Mouse (Mus musculus): Measurements from ENCODE around the gene RPS10-NUDT3. TPM values are rescaled to one million over a fixed set of nuclear protein-coding genes. Genes with fewer than 3 reads are reported as not detected.

RPS10-NUDT3 gene
- polyA plus RNA-seq, 1 experiment from 2014 or later: not detected

DNA sequence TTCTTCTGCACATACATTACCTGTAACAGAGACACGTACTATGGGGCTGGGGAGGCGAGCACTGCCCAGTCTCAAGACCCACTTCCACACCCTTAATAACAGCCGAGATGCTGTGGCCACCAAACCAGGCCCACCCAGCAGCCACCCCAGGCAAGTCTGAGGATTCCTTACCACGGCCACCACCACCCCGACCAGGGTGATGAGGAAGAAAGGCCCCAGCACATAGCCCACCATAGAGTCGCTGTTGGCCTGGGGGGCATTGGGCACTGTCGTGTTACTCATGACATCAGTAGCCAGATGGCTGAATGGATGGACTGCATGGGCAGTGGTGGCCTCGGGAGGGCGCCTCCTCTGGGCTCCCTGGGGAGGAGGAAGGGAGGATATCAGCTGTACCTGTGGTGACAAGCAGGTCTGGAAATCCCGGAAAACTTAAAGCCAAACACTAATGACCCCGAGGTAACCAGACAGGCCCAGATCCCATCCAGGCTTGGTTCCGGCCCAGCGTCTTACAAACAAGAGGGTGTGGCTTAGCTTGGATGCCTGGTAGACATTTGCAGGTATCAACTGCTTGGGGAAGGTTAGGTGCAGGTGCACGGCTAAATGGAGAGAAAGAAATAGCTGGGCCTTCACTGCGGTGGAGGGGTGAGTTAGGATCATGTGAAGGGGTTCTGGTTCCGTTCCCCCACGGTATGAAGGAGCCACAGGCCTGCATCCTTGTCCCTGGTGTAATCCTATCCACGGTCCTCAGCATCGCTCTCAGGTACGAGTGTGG lies 70.4 kb downstream of the RPS10-NUDT3 start:
- peaks cover 18% of the 10 kb centered on the region for H3K36me3 ChIP-seq (ENCODE audit: poor library complexity, severe bottlenecking)
- H3K4me2 ChIP-seq: peak overlapping the region; percentile 88
- peak overlapping the region; percentile 78 for H3K9ac ChIP-seq
- no peak overlapping the region for H3K27ac ChIP-seq
- H3K4me1 ChIP-seq: peaks cover 28% of the 10 kb centered on the region
- WGBS: 10% methylated on average over 20 of the region's 20 CpGs
- H3K27me3 ChIP-seq: no peaks in the 10 kb centered on the region
- ATAC-seq: no peak
- H3K4me3 ChIP-seq: peak overlapping the region; percentile 56
- H3K9me3 ChIP-seq (replicated peaks): no peaks in the 10 kb centered on the region

DNA sequence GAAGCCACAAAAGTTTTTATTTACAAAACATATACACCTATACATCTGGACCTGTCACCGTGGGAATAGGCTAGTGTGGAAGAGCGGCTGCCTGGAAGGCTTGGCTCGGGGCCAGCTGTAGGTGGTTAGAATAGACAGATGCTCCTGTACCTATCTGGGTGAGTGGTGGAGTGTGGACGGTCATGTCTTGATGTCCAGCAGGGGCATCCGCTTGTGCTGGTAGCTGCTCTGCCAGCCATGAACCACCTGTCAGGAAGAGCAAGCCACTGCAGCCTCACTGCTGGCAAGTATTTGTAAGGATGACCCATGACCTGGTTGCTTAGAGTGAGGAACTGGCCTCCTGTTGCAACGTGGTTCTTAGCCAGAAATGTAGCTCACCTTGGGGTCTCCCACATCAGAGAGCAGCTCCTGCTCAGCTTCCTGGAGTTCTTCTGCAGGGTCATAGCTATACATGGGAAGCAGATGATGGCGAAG lies 71.2 kb downstream of the RPS10-NUDT3 start:
- no peak overlapping the region for H3K4me3 ChIP-seq
- no peak overlapping the region for H3K4me2 ChIP-seq
- no peak overlapping the region for H3K27ac ChIP-seq
- no peak for ATAC-seq
- H3K36me3 ChIP-seq (ENCODE audit: poor library complexity, severe bottlenecking): peaks cover 18% of the 10 kb centered on the region
- no peak overlapping the region for H3K9ac ChIP-seq
- peaks cover 34% of the 10 kb centered on the region for H3K4me1 ChIP-seq
- H3K9me3 ChIP-seq (replicated peaks): no peaks in the 10 kb centered on the region
- 52% methylated on average over 7 of the region's 7 CpGs for WGBS
- H3K27me3 ChIP-seq: no peaks in the 10 kb centered on the region

DNA sequence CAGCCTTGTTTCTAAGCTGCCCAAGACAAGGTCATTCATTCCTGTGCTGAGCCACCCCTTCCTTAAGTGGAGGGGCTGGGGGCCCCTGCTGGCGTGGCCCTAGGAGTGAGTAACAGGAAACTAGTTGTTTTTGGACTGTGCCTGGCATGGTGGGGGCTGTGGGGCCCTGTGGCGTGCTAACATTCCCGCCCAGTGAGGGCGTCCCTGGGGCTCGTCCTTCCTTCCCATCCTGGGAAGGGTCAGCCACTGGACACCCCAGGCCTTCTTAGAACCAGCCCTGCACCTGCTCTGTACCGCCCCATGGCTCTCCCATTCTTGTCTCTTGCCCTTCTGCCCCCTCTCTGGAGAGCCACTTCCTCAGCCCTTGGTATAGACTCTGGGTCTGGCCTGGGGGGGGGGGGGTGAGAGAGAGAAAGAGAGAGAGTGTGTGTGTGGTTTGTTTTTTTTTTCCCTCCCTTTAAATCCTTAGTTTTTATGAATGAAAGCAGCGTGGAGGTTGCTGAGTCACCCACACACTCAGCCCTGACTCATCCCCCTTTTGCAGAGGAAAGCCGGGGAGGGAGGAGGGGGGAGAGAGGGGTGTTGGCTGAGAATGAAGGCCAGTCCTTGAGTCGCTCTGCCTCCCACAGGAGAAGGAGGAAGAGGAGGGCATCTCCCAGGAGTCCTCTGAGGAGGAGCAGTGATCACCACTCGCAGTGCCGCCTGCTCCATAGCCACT lies 73.1 kb downstream of the RPS10-NUDT3 start:
- H3K4me3 ChIP-seq: no peak overlapping the region
- no peak overlapping the region for H3K9ac ChIP-seq
- no peak overlapping the region for H3K4me2 ChIP-seq
- H3K36me3 ChIP-seq (ENCODE audit: poor library complexity, severe bottlenecking): peaks cover 18% of the 10 kb centered on the region
- H3K9me3 ChIP-seq (replicated peaks): no peaks in the 10 kb centered on the region
- H3K4me1 ChIP-seq: peaks cover 50% of the 10 kb centered on the region
- no peak overlapping the region for H3K27ac ChIP-seq
- no peak for ATAC-seq
- H3K27me3 ChIP-seq: no peaks in the 10 kb centered on the region
- 57% methylated on average over 9 of the region's 11 CpGs for WGBS

DNA sequence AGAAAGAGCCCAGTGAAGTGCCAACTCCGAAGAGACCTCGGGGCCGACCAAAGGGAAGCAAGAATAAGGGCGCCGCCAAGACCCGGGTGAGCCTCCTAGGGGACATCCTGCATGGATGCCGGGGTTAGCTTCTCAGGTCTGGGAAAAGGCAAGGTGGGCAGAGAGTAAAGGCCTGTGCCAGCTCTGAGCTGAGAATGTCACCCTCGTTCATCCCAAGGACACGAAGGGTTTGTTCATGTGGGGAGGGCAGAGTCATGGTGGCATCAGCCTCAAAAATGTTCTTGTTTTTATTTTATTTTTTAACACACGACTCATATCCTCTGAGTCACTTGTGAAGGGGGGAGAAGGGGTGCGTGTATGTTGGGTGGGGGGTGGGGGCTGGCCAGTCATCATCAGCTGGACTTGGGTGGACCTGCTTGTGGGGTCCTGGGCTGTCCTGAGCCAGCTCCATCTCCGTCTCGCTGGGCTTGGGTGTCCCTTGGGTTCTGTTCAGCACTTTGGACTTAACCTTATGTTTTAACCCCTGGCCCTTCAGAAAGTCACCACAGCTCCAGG lies 74.0 kb downstream of the RPS10-NUDT3 start:
- WGBS: 89% methylated on average over 13 of the region's 13 CpGs
- Histone ChIP-seq H3K27ac (no peak overlapping the region), H3K36me3 (ENCODE audit: poor library complexity, severe bottlenecking) (peaks cover 18% of the 10 kb centered on the region), H3K9ac (no peak overlapping the region), H3K9me3 (replicated peaks) (no peaks in the 10 kb centered on the region), H3K27me3 (no peaks in the 10 kb centered on the region), H3K4me1 (peaks cover 47% of the 10 kb centered on the region), H3K4me2 (no peak overlapping the region), H3K4me3 (no peak overlapping the region)
- no peak for ATAC-seq

DNA sequence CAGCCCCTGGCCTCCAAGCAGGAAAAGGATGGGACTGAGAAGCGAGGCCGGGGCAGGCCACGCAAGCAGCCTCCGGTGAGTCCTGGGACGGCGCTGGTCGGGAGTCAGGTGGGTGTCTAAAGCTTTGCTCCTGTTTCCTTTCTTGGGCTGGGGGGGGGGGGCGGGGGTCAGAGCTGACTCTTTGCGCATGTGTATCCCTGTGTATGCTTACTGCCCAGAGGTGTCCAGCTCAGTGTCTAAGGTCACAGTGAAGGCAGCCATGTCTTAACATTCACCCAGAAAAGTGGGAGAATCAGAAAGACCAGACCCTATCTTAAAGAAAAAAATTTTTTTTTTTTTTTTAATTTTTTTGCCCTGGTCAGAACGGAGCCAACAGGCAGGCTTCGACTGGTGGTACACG lies 75.4 kb downstream of the RPS10-NUDT3 start:
- peak overlapping the region; percentile 85; the same call in 1 of the 2 replicates for H3K4me2 ChIP-seq
- no peak overlapping the region for H3K4me3 ChIP-seq
- H3K27ac ChIP-seq: no peak overlapping the region
- no peak for ATAC-seq
- no peaks in the 10 kb centered on the region for H3K9me3 ChIP-seq (replicated peaks)
- no peak overlapping the region for H3K9ac ChIP-seq
- no peaks in the 10 kb centered on the region; the same call in 1 of the 2 replicates for H3K27me3 ChIP-seq
- peaks cover 18% of the 10 kb centered on the region for H3K36me3 ChIP-seq (ENCODE audit: poor library complexity, severe bottlenecking)
- peaks cover 52% of the 10 kb centered on the region for H3K4me1 ChIP-seq
- WGBS: 87% methylated on average over 11 of the region's 12 CpGs

DNA sequence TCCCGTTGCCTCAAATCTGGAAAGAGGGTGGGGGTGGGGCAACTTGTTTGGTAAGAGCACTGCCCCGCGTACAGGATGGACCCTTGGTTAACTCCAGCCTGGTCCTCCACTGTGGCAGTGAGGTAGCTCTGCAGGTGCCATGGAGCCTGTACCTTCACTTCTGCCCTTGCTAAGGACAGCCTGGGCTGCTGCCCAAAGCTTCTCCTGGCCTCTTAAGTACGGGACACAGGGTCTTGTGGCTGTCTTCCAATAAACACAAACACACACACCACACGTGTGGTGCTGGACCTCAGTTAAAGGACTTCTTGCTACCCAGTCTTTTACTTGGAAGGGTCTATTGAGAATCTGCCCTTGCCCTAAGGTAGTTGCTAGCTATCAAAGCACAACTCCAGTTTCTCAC lies 76.2 kb downstream of the RPS10-NUDT3 start:
- Histone ChIP-seq H3K4me3 (peak overlapping the region; percentile 78), H3K36me3 (ENCODE audit: poor library complexity, severe bottlenecking) (peaks cover 18% of the 10 kb centered on the region), H3K4me1 (peaks cover 48% of the 10 kb centered on the region), H3K4me2 (peak overlapping the region; percentile 85), H3K9ac (0 out of 2 replicates have a peak overlapping the region, but pooled peaks have one; percentile 2), H3K9me3 (replicated peaks) (no peaks in the 10 kb centered on the region), H3K27ac (0 out of 2 replicates have a peak overlapping the region, but pooled peaks have one; percentile 14), H3K27me3 (no peaks in the 10 kb centered on the region; the same call in 1 of the 2 replicates)
- ATAC-seq: no peak
- 2% methylated on average over 5 of the region's 5 CpGs for WGBS

DNA sequence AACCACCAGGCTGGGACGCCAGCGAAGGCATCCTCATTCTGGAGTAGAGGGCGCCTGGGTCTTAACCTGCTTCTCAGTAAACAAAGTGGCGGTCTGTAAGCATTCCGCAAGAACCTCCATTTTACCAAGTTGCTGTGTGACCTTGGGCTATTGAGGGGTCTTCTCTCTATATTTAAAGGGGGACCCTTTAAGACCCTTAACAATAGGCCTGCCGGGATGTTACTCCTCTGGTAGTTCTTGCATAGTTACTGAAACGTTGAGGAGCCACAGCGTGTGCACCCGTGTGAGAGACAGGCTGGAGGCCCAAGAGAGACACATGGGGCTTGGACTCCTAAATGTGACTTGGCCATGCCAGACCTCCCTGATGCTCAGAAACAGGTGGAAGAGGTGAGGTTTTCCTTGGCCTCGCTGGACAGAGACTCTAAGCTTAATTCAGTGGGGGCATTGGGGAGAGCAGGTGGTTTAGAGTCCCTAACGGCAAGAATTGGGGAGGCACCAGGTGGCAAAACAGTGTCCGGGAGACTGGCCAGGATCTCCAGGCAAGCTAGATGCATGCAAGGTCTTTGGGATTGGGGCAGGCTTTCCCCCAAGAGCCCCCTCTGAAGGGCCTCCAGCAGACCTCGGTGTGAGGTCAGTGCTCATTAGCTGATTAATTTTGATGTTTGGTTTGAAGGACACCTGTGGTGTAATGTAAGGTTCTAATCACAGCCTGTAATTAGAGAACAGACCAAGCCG lies 76.9 kb downstream of the RPS10-NUDT3 start:
- WGBS: 2% methylated on average over 14 of the region's 14 CpGs
- H3K4me1 ChIP-seq: peaks cover 48% of the 10 kb centered on the region
- no peak for ATAC-seq

DNA sequence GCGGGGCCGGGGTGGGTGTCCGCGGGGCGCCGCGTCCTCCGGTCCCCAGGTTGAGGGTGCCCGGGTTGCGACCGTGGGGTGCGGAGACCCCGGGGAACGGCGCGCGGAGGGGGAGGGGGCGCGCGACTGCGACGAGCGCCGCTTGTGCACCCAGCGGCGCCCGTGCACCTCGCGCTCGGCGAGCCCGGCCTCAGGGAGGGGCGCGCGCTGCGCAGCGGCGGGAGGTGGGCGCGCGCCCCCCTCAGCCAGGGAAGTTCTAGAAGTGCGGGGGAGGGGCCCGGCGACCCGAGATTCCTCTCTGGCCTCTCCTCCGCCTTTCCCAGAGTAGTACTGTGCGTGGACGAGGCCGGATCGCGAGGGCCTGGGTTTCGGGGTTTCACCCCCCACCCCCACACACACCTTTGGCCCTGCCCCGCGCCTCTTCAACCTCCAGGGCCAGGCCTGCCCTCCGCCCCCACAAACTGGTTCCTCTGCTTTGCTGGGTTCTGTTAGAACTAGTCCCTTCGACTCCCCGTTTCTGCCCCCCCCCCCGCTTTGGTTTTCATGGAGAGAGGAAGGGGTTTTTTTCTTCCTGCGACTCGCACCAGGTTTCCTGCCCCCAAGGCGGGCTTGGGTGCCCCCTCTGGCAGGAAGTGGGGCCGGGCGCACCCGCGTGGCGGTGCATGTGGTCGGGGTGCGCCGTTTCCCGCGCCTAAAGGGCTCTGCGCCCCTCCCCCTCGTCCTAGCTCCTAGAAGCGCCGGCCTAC lies 77.7 kb downstream of the RPS10-NUDT3 start:
- peak; percentile 50 for ATAC-seq
- Histone ChIP-seq H3K9me3 (replicated peaks) (no peaks in the 10 kb centered on the region), H3K4me3 (peak overlapping the region; percentile 78), H3K27me3 (no peaks in the 10 kb centered on the region; the same call in 1 of the 2 replicates), H3K27ac (peak overlapping the region; percentile 97), H3K4me1 (peaks cover 48% of the 10 kb centered on the region), H3K36me3 (ENCODE audit: poor library complexity, severe bottlenecking) (peaks cover 18% of the 10 kb centered on the region), H3K9ac (peak overlapping the region; percentile 95), H3K4me2 (peak overlapping the region; percentile 85)
- WGBS: under 1% methylated on average over 54 of the region's 75 CpGs

More for the DNA sequence above, 76.9 kb downstream of the RPS10-NUDT3 start:
- Histone ChIP-seq H3K27me3 (no peaks in the 10 kb centered on the region; the same call in 1 of the 2 replicates), H3K9ac (peak overlapping the region; percentile 95), H3K4me3 (peak overlapping the region; percentile 78), H3K27ac (peak overlapping the region; percentile 97), H3K36me3 (ENCODE audit: poor library complexity, severe bottlenecking) (peaks cover 18% of the 10 kb centered on the region), H3K4me2 (peak overlapping the region; percentile 85), H3K9me3 (replicated peaks) (no peaks in the 10 kb centered on the region)

DNA sequence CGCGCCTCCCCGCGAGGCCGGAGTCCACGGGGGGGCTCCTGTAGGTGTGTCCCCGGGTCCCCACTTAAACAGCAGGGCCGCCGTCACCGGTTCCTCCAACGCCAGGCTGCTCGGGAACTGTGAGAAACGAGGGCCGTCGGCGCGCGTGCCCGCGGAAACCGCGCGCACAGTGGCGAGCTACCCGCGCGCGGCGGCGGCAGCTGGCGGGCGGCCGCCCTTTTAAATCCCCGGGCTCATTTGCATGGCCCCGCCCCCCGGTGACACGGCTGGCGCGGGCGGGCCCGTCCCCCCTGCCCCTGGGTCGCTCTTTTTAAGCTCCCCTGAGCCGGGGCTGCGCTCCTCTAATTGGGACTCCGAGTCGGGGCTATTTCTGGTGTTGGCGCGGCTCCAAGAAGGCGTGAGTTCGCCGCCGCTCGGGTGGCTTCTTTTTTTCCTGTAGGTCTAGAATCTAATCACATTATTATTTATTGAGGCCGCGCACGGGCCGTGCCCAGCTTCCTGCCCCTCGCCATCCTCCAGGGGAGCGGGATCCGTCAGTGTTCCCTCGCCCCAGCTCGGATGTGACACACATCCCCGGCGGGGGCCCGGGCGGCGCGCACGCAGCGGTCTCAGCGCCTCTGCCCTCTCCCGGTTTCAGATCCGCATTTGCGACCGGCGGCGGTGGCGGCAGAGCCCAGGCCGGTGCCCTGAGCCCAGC lies 78.6 kb downstream of the RPS10-NUDT3 start, which contains the start of gene Hmga1:
TSS of gene Hmga1 (plus strand) at position 183 of the 697 bp plus-strand sequence.
- Histone ChIP-seq H3K4me3 (peak within 1 kb of the TSS; percentile 78), H3K36me3 (ENCODE audit: poor library complexity, severe bottlenecking) (peaks cover 12% of the 10 kb centered on the region), H3K9ac (peak within 1 kb of the TSS; percentile 95), H3K27me3 (no peaks in the 10 kb centered on the region; the same call in 1 of the 2 replicates), H3K4me2 (peak within 1 kb of the TSS; percentile 85), H3K4me1 (peaks cover 48% of the 10 kb centered on the region), H3K9me3 (replicated peaks) (no peaks in the 10 kb centered on the region), H3K27ac (peak within 1 kb of the TSS; percentile 97)
- peak; percentile 79 for ATAC-seq
- under 1% methylated on average over 74 of the region's 79 CpGs for WGBS

DNA sequence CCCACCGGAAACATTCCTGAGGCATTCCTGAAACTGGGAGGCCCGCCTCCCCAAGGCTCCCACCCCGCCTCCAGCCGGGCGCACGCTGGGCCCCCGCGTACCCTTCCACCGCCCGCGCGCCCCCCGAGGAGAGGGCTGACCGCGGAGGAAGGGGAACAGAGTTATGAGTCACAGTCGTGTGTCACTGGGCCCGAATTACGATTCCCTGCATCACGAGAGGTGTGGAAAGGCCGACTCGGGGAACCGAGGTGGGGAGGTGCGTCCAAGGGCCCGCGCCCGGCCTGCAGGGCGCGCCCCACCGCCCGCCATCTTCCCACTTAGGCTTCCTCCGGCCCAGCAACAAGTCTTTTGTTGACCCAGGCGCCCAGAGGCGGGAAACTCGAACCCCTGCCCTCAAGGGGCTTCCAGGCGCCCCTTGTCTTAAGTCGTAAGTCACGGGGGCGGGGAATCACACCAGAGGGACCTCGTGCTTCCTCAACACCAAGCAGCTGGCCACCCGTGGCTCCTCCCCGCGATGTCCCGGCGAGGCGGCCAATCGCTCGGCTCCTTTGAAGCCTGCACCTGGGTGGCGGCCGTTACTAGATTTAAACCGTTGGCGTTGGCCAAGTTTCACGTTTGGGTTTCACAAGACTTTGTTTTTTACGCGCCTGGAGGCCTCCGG lies 79.4 kb downstream of the RPS10-NUDT3 start:
- peak; percentile 22; the same call in 1 of the 2 replicates for ATAC-seq
- peak overlapping the region; percentile 95 for H3K9ac ChIP-seq
- 0% methylated on average over 50 of the region's 55 CpGs for WGBS

More for the DNA sequence above, 79.4 kb downstream of the RPS10-NUDT3 start:
- no peaks in the 10 kb centered on the region; the same call in 1 of the 2 replicates for H3K27me3 ChIP-seq
- H3K4me2 ChIP-seq: peak overlapping the region; percentile 85
- H3K4me1 ChIP-seq: peaks cover 48% of the 10 kb centered on the region
- peak overlapping the region; percentile 78 for H3K4me3 ChIP-seq
- H3K36me3 ChIP-seq (ENCODE audit: poor library complexity, severe bottlenecking): peaks cover 4% of the 10 kb centered on the region; the same call in 1 of the 2 replicates
- H3K9me3 ChIP-seq (replicated peaks): no peaks in the 10 kb centered on the region
- peak overlapping the region; percentile 97 for H3K27ac ChIP-seq

Data from forebrain, embryonic 13.5 days (tissue).